Mouse (Mus musculus) embryonic fibroblast, embryonic 13.5 days (primary cell): ENCODE data around the gene Syk.

Source experiments
- CTCF ChIP-seq: IDR thresholded peaks from 2 replicates; pipeline ENCODE4 v1.5.1; 2011; ENCODE audit warnings: mild to moderate bottlenecking, control low read depth, low read length, moderate library complexity, borderline replicate concordance; ENCODE audit not compliant: insufficient read depth
- POLR2A ChIP-seq: IDR thresholded peaks from 2 replicates; pipeline ENCODE4 v1.6.1; 2011; ENCODE audit warnings: low read depth, mild to moderate bottlenecking, control low read depth, low read length, moderate library complexity

- no peak for TF ChIP-seq POLR2A
- no peak for TF ChIP-seq CTCF
These were observed 41.5 kb upstream of the Syk start for GRCm38 (mm10) chr13:52541385-52542035.
